In genomic region chr13:117219871-117220500, GRCm38 (mm10) we compare ENCODE assay signal across 8 mouse cellular contexts. TPM values are rescaled to one million over a fixed set of nuclear protein-coding genes. Genes with fewer than 3 reads are reported as not detected.
DNase-seq lines count a peak whose midpoint lies in the region; ATAC-seq and TF ChIP-seq lines count a peak whose summit lies in the region.

No protein-coding gene starts in this region.

- H3K27ac ChIP-seq in lung, embryonic 16.5 days (ENCODE audit: low read length) = no peak overlapping the region
- no peak overlapping the region for H3K27ac ChIP-seq in embryonic fibroblast, embryonic 13.5 days (ENCODE audit: insufficient read depth, low read length)
- H3K27ac ChIP-seq in intestine, postnatal 0 days (ENCODE audit: low read depth, low read length) = no peak overlapping the region
- no peak overlapping the region for H3K27ac ChIP-seq in neural tube, embryonic 14.5 days (ENCODE audit: low read depth, low read length)

- WGBS in lung, embryonic 16.5 days = 10% methylated on average over 16 of the region's 16 CpGs
- 15% methylated on average over 16 of the region's 16 CpGs for WGBS in intestine, postnatal 0 days
- 5% methylated on average over 16 of the region's 16 CpGs for WGBS in neural tube, embryonic 14.5 days

- H3K4me2 ChIP-seq in lung, embryonic 16.5 days (ENCODE audit: low read depth, low read length) = peak overlapping the region; percentile 99
- H3K4me2 ChIP-seq in intestine, postnatal 0 days (replicated peaks; ENCODE audit: low read depth) = peak overlapping the region; percentile 84
- peak overlapping the region; percentile 43 for H3K4me2 ChIP-seq in neural tube, embryonic 14.5 days (ENCODE audit: low read depth, low read length)

- peaks cover 20% of the 10 kb centered on the region for H3K27me3 ChIP-seq in lung, embryonic 16.5 days (ENCODE audit: control insufficient read depth, insufficient read depth, low read depth, low read length)
- peaks cover 31% of the 10 kb centered on the region for H3K27me3 ChIP-seq in intestine, postnatal 0 days (replicated peaks; ENCODE audit: control insufficient read depth, insufficient read depth, low read length)
- H3K27me3 ChIP-seq in neural tube, embryonic 14.5 days (ENCODE audit: control insufficient read depth, insufficient read depth, low read length) = no peaks in the 10 kb centered on the region

- TF ChIP-seq CTCF in embryonic fibroblast, embryonic 13.5 days (IDR thresholded peaks at IDR 0.05; ENCODE audit: borderline replicate concordance, insufficient read depth, low read length) = no peak
- TF ChIP-seq CTCF in intestine, postnatal 0 days (IDR thresholded peaks at IDR 0.05; ENCODE audit: low read depth) = no peak

- DNase-seq in lung, postnatal 25 days (ENCODE audit: low spot score) = no peak
- DNase-seq in left cerebral cortex, adult 18-20 months (ENCODE audit: low spot score in 2 of 2) = no peak
- DNase-seq in cerebellum, adult 11 months = no peak
- no peak for DNase-seq in cerebellum, adult 11-12 months

- no peaks in the 10 kb centered on the region for H3K36me3 ChIP-seq in lung, embryonic 16.5 days (ENCODE audit: control insufficient read depth, insufficient read depth, low read length)
- no peaks in the 10 kb centered on the region for H3K36me3 ChIP-seq in intestine, postnatal 0 days (ENCODE audit: control insufficient read depth, insufficient read depth)
- H3K36me3 ChIP-seq in neural tube, embryonic 14.5 days (ENCODE audit: control insufficient read depth, insufficient read depth, low read length) = no peaks in the 10 kb centered on the region

- peak overlapping the region; percentile 66 for H3K9ac ChIP-seq in lung, embryonic 16.5 days (ENCODE audit: low read length)
- no peak overlapping the region for H3K9ac ChIP-seq in intestine, postnatal 0 days (ENCODE audit: low read depth, low read length)
- peak overlapping the region; percentile 83 for H3K9ac ChIP-seq in neural tube, embryonic 14.5 days (replicated peaks; ENCODE audit: low read depth, low read length)

- H3K4me3 ChIP-seq in lung, embryonic 16.5 days (ENCODE audit: low read length) = peak overlapping the region; percentile 68
- H3K4me3 ChIP-seq in embryonic fibroblast, embryonic 13.5 days (ENCODE audit: insufficient read depth, low read length) = peak overlapping the region; percentile 69; the same call in 1 of the 2 replicates
- H3K4me3 ChIP-seq in intestine, postnatal 0 days (ENCODE audit: low read depth, low read length) = peak overlapping the region; percentile 45
- H3K4me3 ChIP-seq in neural tube, embryonic 14.5 days (ENCODE audit: low read depth, low read length) = peak overlapping the region; percentile 76

- peaks cover 11% of the 10 kb centered on the region for H3K4me1 ChIP-seq in lung, embryonic 16.5 days (replicated peaks; ENCODE audit: control insufficient read depth, insufficient read depth, low read length)
- peaks cover 8% of the 10 kb centered on the region for H3K4me1 ChIP-seq in embryonic fibroblast, embryonic 13.5 days (ENCODE audit: control insufficient read depth, insufficient read depth, low read length)
- no peaks in the 10 kb centered on the region; the same call in 1 of the 2 replicates for H3K4me1 ChIP-seq in intestine, postnatal 0 days (replicated peaks; ENCODE audit: control insufficient read depth, insufficient read depth, low read length)
- no peaks in the 10 kb centered on the region for H3K4me1 ChIP-seq in neural tube, embryonic 14.5 days (ENCODE audit: control insufficient read depth, insufficient read depth, low read length)

- TF ChIP-seq POLR2A in embryonic fibroblast, embryonic 13.5 days (IDR thresholded peaks at IDR 0.05; ENCODE audit: low read depth, low read length) = no peak

- no peaks in the 10 kb centered on the region for H3K9me3 ChIP-seq in lung, embryonic 16.5 days (ENCODE audit: control insufficient read depth, low read length)
- H3K9me3 ChIP-seq in intestine, postnatal 0 days (ENCODE audit: control insufficient read depth) = no peaks in the 10 kb centered on the region
- no peaks in the 10 kb centered on the region for H3K9me3 ChIP-seq in neural tube, embryonic 14.5 days (ENCODE audit: control insufficient read depth, low read length)

- ATAC-seq in lung, embryonic 16.5 days (ENCODE audit: low read depth) = no peak; the same call in 1 of the 2 replicates
- ATAC-seq in intestine, postnatal 0 days = no peak
- peak; percentile 13; the same call in 1 of the 2 replicates for ATAC-seq in neural tube, embryonic 14.5 days (ENCODE audit: low read depth)

RNA-seq across cellular contexts. Expression of gene Gm17509, which starts 0.9 kb away (rescaled TPM):
- not detected in 2 replicates for polyA plus RNA-seq in lung, embryonic 16.5 days (2015; fragmentation: Nextera tagmentation; extraction: Ambion mirVana)
- not detected in 2 replicates for polyA plus RNA-seq in embryonic fibroblast, embryonic 13.5 days (2011; ENCODE audit: insufficient read length, low read depth, missing spikeins)
- polyA plus RNA-seq in intestine, postnatal 0 days (2015; fragmentation: Nextera tagmentation; extraction: Ambion mirVana) = not detected in 2 replicates
- 0.66 and 0.71 TPM in 2 replicates for polyA plus RNA-seq in neural tube, embryonic 14.5 days (2014; fragmentation: Nextera tagmentation; extraction: Ambion mirVana)
- 1 to 10 TPM; 1.6 TPM for total RNA-seq in left cerebral cortex, adult 18-20 months (2021)

RNA-seq across cellular contexts. Expression of gene Emb, which starts 11.7 kb away (rescaled TPM):
- polyA plus RNA-seq in lung, embryonic 16.5 days (2015; fragmentation: Nextera tagmentation; extraction: Ambion mirVana) = 16.2 and 19.8 TPM in 2 replicates
- 39.9 and 59.8 TPM in 2 replicates for polyA plus RNA-seq in embryonic fibroblast, embryonic 13.5 days (2011; ENCODE audit: insufficient read length, low read depth, missing spikeins)
- 2.8 TPM in 2 replicates for polyA plus RNA-seq in intestine, postnatal 0 days (2015; fragmentation: Nextera tagmentation; extraction: Ambion mirVana)
- polyA plus RNA-seq in neural tube, embryonic 14.5 days (2014; fragmentation: Nextera tagmentation; extraction: Ambion mirVana) = 10.1 and 15.2 TPM in 2 replicates
- 10 to 100 TPM; 32.4 to 37.5 TPM for total RNA-seq in left cerebral cortex, adult 18-20 months (2021)

Comparison
In these comparisons a context has a peak if more than half of its experiments do, and no peak if none do; other contexts are left out.
1. H3K4me2 ChIP-seq: peak in every context shown above with its lines; median percentile 99 in lung, embryonic 16.5 days; 84 in intestine, postnatal 0 days; 43 in neural tube, embryonic 14.5 days.